Mouse (Mus musculus) midbrain, embryonic 12.5 days (tissue): ENCODE results near the gene Hist1h3b. TPM values are rescaled to one million over a fixed set of nuclear protein-coding genes. Genes with fewer than 3 reads are reported as not detected.
"Not testable (repeated sequence)": the region's sequence is repeated elsewhere in the genome, so short reads cannot be mapped to it uniquely, and the experiment has no call there.

Experiments used
- ATAC-seq: fragments of 200-750 bp; cut with Nextera tagmentation; 2 replicates; pipeline ENCODE4 v1.8.0; 2017; ENCODE audit warnings: low read depth, moderate TSS enrichment, moderate library complexity; ENCODE audit not compliant: low FRiP score
- H3K27ac ChIP-seq: fragments of 300-500 bp; sonication (generic); replicated peaks from 2 replicates; pipeline ENCODE4 v1.5.1; 2016; ENCODE audit warnings: mild to moderate bottlenecking
- H3K27me3 ChIP-seq: fragments of 300-500 bp; sonication (generic); 2 replicates; pipeline ENCODE4 v1.6.1; 2016; ENCODE audit warnings: mild to moderate bottlenecking
- H3K36me3 ChIP-seq: fragments of 300-500 bp; sonication (generic); 2 replicates; pipeline ENCODE4 v1.6.1; 2016
- H3K4me1 ChIP-seq: fragments of 300-500 bp; sonication (generic); 2 replicates; pipeline ENCODE4 v1.6.1; 2016
- H3K4me2 ChIP-seq: fragments of 300-500 bp; sonication (generic); replicated peaks from 2 replicates; pipeline ENCODE4 v1.6.1; 2016; ENCODE audit warnings: mild to moderate bottlenecking, moderate library complexity
- H3K4me3 ChIP-seq: fragments of 300-500 bp; sonication (generic); 2 replicates; pipeline ENCODE4 v1.5.1; 2016; ENCODE audit warnings: mild to moderate bottlenecking
- H3K9ac ChIP-seq: fragments of 300-500 bp; sonication (generic); replicated peaks from 2 replicates; pipeline ENCODE4 v1.6.1; 2016; ENCODE audit warnings: mild to moderate bottlenecking, moderate library complexity
- H3K9me3 ChIP-seq: fragments of 300-500 bp; sonication (generic); 2 replicates; pipeline ENCODE4 v1.6.1; 2016; ENCODE audit warnings: mild to moderate bottlenecking
- WGBS: fragments of 180-500 bp; shearing (Covaris S2); methylation state at CpG from one replicate; pipeline ENCODE4 v1.1.7; 2016; 5-methylcytosine and 5-hydroxymethylcytosine counted together
- polyA plus RNA-seq: library from polyadenylated mRNA; unstranded; fragments of >200 nt; fragmentation: Nextera tagmentation; extraction: Ambion mirVana; gene quantifications from 2 replicates; pipeline ENCODE4 v1.2.1, GENCODE M21; 2016

The Hist1h3b gene
- polyA plus RNA-seq, 1 experiment from 2014 or later = 14.7 TPM

DNA sequence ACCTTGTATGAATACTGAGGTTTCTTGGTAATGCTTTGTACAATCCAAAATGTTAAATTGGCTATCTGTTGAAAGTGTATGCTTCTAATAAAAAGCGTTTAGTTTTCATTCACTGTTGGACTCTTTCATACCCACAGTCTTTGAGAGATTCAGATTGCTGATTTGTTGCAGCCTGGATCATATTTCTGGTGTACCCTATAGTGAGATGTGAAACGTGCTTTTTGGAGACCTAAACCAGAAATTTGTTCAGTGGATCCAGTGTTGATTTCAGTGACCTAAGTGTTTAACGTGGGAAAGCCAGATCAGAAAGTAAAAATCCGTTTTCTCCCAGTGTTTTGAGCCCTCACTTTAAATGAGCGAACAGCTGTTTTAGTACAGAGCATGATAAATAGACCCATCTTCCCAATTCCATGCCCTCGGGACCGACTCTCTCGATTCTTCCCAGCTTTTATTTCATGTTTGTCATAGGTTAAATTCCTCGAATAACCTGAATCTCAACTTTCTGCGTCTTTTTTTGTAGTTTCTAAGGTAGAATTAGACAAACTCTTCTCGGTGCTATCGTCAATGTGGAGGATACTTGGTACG is 11.7 kb upstream of the Hist1h3b start:
- H3K36me3 ChIP-seq = no peaks in the 10 kb centered on the region
- H3K27me3 ChIP-seq = no peaks in the 10 kb centered on the region
- H3K9me3 ChIP-seq = no peaks in the 10 kb centered on the region
- peak overlapping the region; percentile 95 for H3K27ac ChIP-seq
- peak overlapping the region; percentile 95 for H3K4me2 ChIP-seq
- no peak for ATAC-seq
- peak overlapping the region; percentile 55 for H3K4me3 ChIP-seq
- H3K4me1 ChIP-seq = peaks cover 28% of the 10 kb centered on the region
- peak overlapping the region; percentile 69 for H3K9ac ChIP-seq
- WGBS = 33% methylated on average over 13 of the region's 13 CpGs

DNA sequence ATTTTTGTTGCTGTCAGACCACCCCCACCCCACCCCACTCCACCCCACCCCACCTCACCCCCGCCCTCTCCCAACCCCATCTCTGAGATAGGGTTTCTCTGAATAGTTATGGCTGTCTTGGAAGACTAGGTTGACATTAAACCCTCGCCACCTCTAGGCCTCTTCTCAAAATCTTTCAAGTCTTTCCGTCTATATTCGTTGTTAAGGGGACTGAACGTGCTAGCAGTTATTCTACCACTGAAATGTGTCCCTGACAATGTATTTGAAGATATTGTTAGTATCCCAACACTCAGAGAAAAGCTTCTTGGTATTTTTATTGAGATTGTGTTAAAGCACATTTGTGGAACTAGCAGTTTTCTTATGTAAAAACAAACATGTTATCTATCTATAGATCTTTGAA is 11.2 kb upstream of the Hist1h3b start:
- H3K27me3 ChIP-seq = no peaks in the 10 kb centered on the region
- no peak overlapping the region for H3K4me3 ChIP-seq
- peak overlapping the region; percentile 95; the same call in 1 of the 2 replicates for H3K27ac ChIP-seq
- H3K36me3 ChIP-seq = no peaks in the 10 kb centered on the region
- peaks cover 31% of the 10 kb centered on the region for H3K4me1 ChIP-seq
- H3K9ac ChIP-seq = no peak overlapping the region
- H3K4me2 ChIP-seq = peak overlapping the region; percentile 95
- WGBS = 63% methylated on average over 5 of the region's 5 CpGs
- H3K9me3 ChIP-seq = no peaks in the 10 kb centered on the region
- ATAC-seq = no peak

DNA sequence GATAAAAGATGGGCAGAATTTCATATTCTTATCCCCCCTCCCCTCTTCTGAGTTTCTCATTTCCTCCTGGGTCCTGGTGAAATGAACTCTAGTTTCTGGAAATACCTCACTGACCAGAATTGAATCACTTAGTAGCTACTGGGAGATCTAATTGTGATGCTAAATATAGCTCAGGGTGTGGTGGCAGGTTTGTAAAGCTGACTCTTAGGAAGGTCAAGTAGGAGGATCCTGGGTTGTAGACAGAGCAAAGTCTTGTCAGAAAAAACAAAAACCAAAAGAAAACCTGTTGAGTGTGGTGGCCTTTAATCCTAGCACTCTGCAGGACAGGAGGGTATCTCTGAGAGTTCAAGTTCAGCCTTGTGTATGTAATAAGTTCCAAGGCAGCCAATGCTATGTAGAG is 10.1 kb upstream of the Hist1h3b start:
- H3K9ac ChIP-seq = no peak overlapping the region
- H3K27me3 ChIP-seq = no peaks in the 10 kb centered on the region
- ATAC-seq = no peak
- H3K27ac ChIP-seq = no peak overlapping the region
- H3K9me3 ChIP-seq = no peaks in the 10 kb centered on the region
- H3K4me3 ChIP-seq = no peak overlapping the region
- no peak overlapping the region for H3K4me2 ChIP-seq
- H3K4me1 ChIP-seq = peaks cover 33% of the 10 kb centered on the region
- H3K36me3 ChIP-seq = no peaks in the 10 kb centered on the region

DNA sequence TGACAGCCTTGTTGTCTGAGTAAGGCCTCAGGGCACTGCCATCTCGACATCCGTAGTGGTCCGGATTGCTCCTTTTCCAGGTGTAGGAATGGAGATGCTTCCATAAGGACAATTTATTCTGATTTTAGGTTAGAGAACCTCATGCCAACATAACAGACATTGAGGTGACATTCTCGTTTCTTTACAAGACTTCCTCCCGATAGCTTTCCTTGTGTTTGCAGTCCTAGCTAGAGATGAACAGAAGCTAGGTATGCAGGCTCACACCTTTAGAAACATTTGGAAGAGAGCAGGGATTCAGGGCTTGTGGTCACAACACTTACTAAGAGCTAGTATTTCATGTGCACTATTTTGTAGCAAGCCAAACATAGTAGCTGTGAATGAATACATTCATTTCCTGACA is 8.9 kb upstream of the Hist1h3b start:
- Histone ChIP-seq H3K36me3 (no peaks in the 10 kb centered on the region), H3K4me3 (no peak overlapping the region), H3K27ac (no peak overlapping the region), H3K9me3 (no peaks in the 10 kb centered on the region), H3K4me2 (no peak overlapping the region), H3K9ac (no peak overlapping the region), H3K27me3 (no peaks in the 10 kb centered on the region), H3K4me1 (peaks cover 38% of the 10 kb centered on the region)
- ATAC-seq = no peak
- 85% methylated on average over 5 of the region's 5 CpGs for WGBS

DNA sequence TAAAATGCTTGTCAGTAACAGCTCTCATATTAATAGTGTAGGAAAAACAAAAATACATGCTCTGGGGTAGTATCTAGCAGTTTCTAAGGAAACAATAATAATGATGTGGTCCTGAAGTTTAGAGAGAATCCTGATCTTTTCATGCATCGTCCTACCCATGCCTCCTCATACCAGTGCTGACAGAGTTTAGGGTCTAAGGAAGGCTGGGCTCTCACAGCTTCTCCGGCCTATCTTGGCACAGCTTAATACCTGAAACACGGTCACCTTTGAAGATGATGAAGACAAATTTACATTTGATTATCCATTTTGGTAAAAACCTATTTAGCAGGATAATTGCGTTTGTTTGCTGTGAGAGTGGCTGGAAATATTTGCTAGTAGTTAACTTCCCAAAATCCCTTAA is 8.1 kb upstream of the Hist1h3b start:
- Histone ChIP-seq H3K9me3 (no peaks in the 10 kb centered on the region), H3K27me3 (no peaks in the 10 kb centered on the region), H3K36me3 (no peaks in the 10 kb centered on the region), H3K4me1 (peaks cover 40% of the 10 kb centered on the region), H3K27ac (peak overlapping the region; percentile 77), H3K9ac (peak overlapping the region; percentile 46; the same call in 1 of the 2 replicates), H3K4me3 (peak overlapping the region; percentile 47; the same call in 1 of the 2 replicates), H3K4me2 (peak overlapping the region; percentile 67)
- no peak for ATAC-seq
- WGBS = 39% methylated on average over 4 of the region's 4 CpGs

DNA sequence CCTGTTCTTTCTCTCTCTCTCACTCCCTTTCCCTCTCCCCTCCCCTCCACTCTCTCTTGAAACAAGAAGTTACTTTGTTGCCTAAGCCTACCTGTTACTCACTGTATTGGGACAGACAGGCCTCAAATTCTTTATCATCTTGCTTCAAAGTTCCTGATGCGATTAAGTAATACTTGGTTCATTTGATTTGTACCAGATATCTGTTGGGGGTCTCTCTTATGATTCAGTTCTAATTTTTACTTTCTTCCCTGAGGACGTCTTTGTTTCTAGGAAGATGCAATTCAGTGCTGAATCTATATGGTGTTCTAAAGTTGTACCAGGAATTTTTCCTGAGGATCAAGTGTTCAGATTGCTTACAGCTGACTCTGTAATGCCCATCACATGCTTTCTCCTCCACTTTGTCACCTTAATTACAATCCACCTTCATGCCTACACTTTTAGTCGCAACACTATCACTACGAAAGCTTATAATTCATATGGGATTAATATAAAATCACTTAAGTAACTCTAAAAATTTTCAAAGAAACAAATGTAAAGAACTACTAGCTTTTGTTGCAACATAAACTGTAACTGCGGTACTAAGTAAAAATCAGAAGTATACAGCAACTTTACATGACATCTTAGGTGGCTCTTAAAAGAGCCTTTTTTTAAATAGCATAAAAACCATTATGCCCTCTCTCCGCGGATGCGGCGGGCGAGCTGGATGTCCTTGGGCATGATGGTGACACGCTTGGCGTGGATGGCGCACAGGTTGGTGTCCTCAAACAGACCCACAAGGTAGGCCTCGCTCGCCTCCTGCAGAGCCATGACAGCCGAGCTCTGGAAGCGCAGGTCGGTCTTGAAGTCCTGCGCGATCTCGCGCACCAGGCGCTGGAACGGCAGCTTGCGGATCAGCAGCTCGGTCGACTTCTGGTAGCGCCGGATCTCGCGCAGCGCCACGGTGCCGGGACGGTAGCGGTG is 7.4 kb upstream of the Hist1h3b start:
- Histone ChIP-seq H3K4me3 (peak overlapping the region; percentile 47), H3K4me2 (peak overlapping the region; percentile 67), H3K36me3 (no peaks in the 10 kb centered on the region), H3K9me3 (no peaks in the 10 kb centered on the region), H3K27ac (peak overlapping the region; percentile 77), H3K27me3 (no peaks in the 10 kb centered on the region), H3K9ac (peak overlapping the region; percentile 46), H3K4me1 (peaks cover 33% of the 10 kb centered on the region)
- under 1% methylated on average over 18 of the region's 36 CpGs for WGBS
- no peak for ATAC-seq

- ATAC-seq = peak; percentile 72
Observed at GRCm38 (mm10) chr13:23745381-23746161, 6.5 kb upstream of the Hist1h3b start, which contains the start of gene Hist1h3c. Gene Hist1h3c (minus strand): TSS chr13:23745602.

GRCm38 (mm10) chr13:23746201-23747080 is 5.6 kb upstream of the Hist1h3b start, which contains the start of gene Hist1h2bb:
Gene Hist1h2bb (plus strand): TSS chr13:23746734.
- peak within 1 kb of the TSS; percentile 98 for H3K27ac ChIP-seq
- H3K9ac ChIP-seq = peak within 1 kb of the TSS; percentile 62
- not testable (repeated sequence) for H3K27me3 ChIP-seq, H3K36me3 ChIP-seq, H3K9me3 ChIP-seq
- peak within 1 kb of the TSS; percentile 47 for H3K4me3 ChIP-seq
- H3K4me2 ChIP-seq = peak within 1 kb of the TSS; percentile 67
- WGBS = under 1% methylated on average over 45 of the region's 58 CpGs
- peaks cover 21% of the 10 kb centered on the region for H3K4me1 ChIP-seq
- peak; percentile 92 for ATAC-seq

More at GRCm38 (mm10) chr13:23745381-23746161, 6.5 kb upstream of the Hist1h3b start, which contains the start of gene Hist1h3c:
- under 1% methylated on average over 26 of the region's 28 CpGs for WGBS
- Histone ChIP-seq H3K4me3 (peak within 1 kb of the TSS; percentile 47), H3K4me2 (peak within 1 kb of the TSS; percentile 67), H3K9me3 (no peaks in the 10 kb centered on the region), H3K9ac (peak within 1 kb of the TSS; percentile 62), H3K27me3 (no peaks in the 10 kb centered on the region), H3K4me1 (peaks cover 25% of the 10 kb centered on the region), H3K36me3 (no peaks in the 10 kb centered on the region), H3K27ac (peak within 1 kb of the TSS; percentile 98)

DNA sequence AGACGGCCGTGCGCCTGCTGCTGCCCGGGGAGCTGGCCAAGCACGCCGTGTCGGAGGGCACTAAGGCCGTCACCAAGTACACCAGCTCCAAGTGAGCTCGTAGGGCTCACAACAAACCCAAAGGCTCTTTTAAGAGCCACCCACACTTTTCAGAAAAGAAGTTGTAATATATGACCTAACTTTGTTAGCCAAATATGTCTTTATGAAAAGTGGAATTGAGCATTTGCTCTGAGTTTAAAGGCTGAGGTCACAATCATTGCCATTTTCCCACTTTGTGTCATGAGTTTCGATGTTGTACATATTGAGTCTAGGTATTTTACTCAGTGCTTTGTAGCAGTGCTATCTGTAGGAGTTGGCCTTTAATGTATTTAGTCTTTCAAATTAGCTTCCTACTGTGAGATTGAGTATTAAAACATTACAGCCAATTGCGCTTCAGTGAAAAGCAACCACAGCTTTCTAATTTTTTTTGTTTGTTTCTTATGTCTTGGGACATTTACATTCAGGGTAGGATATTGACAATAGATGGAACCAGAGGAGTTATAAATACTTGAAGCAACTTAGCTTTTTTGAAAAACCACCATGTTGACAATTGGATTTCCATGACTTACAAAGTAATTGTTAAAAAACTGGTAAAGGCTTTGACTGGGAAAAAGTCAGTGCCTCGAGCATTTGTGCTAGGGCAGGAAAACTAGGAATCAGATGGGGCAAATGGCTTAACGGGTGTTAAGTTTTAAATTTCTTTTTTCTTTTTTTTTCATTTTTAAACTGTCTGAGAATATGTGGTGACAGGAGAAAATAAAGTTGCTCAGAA is 4.8 kb upstream of the Hist1h3b start:
- WGBS = 2% methylated on average over 13 of the region's 13 CpGs
- H3K27ac ChIP-seq = peak overlapping the region; percentile 98
- peaks cover 21% of the 10 kb centered on the region for H3K4me1 ChIP-seq
- peak overlapping the region; percentile 47 for H3K4me3 ChIP-seq
- H3K4me2 ChIP-seq = peak overlapping the region; percentile 67
- H3K36me3 ChIP-seq = no peaks in the 10 kb centered on the region
- peak overlapping the region; percentile 47 for H3K9ac ChIP-seq
- no peaks in the 10 kb centered on the region for H3K27me3 ChIP-seq
- ATAC-seq = peak; percentile 7; the same call in 1 of the 2 replicates
- no peaks in the 10 kb centered on the region for H3K9me3 ChIP-seq

GRCm38 (mm10) chr13:23747892-23748288 is 4.2 kb upstream of the Hist1h3b start:
- Histone ChIP-seq H3K27me3 (no peaks in the 10 kb centered on the region), H3K4me3 (no peak overlapping the region), H3K36me3 (no peaks in the 10 kb centered on the region), H3K27ac (peak overlapping the region; percentile 98), H3K9ac (no peak overlapping the region; the same call in 1 of the 2 replicates), H3K9me3 (no peaks in the 10 kb centered on the region), H3K4me2 (peak overlapping the region; percentile 67), H3K4me1 (peaks cover 24% of the 10 kb centered on the region)
- 3% methylated on average over 4 of the region's 4 CpGs for WGBS
- no peak for ATAC-seq
